Mouse (Mus musculus): ENCODE measurements around the gene Vps13c. TPM values are rescaled to one million over a fixed set of nuclear protein-coding genes. Genes with fewer than 3 reads are reported as not detected.

Gene Vps13c
- total RNA-seq, 1 experiment from 2014 or later, result 75.2 TPM

DNA sequence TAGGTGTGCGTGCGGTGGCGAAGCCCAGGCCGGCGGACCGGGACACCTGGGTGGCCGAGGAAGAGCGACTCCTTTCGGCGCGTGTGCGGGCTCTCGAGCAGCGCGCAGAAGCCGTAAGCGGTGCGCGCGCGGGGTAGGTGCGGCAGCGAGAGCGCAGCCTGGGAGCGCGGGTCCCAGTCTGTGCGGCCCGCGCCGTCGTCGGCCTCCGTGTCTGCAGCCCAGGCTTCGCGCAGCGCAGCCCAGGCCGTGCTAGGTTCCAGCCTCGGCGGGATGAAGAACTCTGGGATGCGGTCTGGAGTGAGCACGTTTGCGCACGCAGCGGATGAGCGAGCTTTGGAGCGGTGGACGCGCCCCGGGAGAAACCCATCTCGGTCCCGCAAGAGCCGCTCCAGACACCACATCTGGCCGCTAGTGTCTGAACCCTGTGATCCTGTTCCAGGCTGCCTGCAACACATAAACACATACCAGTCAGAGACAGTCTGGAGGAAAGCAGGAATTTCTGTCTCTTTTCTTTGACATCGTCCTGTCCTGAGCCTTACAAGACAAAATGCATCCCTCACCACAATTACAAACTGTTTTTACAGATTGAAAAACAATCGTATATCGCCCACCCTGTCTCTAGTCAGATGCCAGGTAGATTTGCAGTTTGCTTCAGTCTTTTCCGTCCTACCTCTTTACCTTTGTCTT is 8.7 kb upstream of the Vps13c start:
- peak; percentile 26 for DNase-seq

DNA sequence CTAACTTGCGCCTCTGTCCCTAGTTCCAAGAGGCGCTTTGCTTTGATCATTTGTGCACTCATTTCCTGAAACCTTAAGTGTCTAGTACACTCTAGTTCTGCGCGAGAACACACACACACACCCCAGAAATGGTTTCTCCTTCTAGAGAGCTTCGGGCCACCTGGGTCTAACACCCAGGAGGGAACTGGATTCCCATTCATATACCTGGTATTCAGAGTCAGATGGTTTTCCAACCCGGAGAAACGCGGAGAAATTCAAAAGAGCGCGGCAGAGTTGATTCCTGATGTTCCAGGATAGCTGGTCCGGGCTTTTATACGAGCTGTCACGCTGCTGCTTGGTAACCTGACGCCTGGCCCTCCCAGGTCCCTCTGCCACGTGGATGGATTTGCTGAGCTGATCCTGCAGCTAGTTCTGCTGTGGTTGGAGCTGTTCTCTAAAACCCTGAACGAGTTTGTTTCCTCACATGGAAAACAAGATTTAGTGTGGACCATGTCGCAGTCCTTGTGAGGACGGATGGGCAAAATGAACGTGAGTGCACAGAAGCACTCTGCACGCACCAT is 8.1 kb upstream of the Vps13c start, which contains the start of gene C2cd4a:
Gene C2cd4a (minus strand): TSS at position 285 of the 560 bp plus-strand sequence.
- DNase-seq, result peak; percentile 35

DNA sequence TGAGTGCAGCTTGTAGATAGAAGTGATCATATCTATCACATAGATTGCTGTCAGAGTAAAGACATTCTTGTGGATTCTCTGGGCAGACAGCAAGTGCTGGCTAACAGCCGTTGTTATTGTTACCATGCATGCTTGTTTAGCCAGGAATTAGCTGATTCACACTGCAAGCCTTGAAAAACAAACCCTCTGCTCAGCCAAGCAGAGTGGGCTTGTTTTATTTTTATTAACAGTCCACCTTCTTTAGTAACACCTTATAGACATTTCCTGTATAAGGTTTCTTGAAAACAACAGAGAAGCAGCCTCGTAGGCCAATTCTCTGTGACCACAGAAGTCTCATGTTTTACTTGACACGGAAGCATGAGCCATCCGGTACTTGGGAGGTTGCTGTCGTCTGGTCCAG is 5.7 kb upstream of the Vps13c start:
- no peak for DNase-seq

DNA sequence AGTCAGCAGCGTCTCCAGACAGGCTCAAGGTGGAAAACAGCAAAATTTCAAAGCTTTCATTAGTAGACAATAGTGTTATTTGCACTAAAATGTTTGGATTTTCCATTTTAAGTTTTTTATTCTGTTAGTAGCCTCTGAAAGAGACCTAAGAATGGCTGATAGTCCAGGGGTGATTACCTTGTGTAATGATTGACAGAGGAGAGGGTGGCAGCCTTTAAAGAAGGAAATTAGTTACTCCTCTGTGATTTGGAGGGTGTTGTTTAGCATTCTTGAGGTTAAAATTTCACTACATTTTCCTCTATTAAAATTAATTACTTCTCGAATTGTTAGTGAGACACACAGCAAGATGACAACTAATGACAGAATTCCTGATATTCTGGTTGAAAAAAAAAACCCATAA is 2.9 kb upstream of the Vps13c start:
- DNase-seq, result no peak

DNA sequence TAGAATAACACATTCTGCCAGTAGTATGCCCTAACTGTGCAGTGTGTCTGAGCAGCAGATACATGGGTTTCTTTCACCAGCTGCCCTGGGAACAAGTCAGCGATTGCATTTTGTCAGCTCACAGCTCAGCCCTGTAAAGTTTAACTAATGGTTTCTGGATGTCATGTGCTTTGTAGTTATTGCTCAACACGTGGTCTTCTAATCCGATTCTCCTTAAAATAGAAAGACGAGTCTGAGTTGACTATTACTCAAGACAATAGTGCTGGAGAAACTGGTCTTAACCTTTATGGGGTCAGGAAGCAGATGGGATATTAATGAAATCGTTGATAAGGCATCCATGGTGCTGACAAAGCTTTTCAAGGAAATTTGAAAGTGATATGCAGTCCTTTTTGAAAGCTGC is 2.6 kb downstream of the Vps13c start:
- no peak for DNase-seq

DNA sequence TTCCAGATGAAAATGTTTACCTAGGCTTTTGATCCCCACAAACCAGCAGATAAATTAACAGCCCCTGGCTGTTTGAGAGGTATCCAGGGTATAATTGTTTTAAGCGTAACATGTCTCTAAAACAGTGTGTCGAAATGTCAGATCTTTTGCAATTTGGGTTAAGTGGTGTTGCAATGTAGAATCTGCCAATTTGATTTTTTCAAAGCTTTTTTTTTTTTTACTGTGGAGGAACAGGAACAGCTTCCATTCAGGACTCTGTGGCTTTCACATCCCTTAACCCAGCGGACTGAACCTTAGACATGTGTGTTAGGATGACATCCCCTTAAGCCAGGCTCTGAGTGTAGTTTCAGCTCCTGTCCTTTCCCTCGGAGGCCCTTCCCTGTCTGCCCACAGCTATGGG is 4.8 kb downstream of the Vps13c start:
- DNase-seq, result no peak

DNA sequence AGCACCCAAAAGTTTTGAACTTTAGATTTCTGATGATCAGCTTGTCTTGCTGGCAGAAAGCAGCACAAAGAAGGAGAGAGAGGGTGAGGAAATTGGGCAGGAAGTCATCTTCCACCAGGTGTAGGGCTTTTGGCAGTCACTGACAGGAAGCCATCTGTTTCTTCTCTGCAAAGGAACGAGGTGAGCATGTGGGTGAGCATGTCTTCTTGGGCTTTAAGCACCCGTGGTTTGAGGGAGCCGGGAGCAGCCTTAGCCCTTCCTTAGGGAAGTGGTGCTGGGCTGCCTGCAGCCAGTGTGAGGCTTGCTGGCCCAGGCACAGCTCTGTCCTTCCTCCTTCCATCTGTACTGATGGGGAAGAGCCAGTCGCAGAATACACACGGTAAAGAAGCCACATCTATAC is 5.5 kb downstream of the Vps13c start:
- DNase-seq, result no peak

DNA sequence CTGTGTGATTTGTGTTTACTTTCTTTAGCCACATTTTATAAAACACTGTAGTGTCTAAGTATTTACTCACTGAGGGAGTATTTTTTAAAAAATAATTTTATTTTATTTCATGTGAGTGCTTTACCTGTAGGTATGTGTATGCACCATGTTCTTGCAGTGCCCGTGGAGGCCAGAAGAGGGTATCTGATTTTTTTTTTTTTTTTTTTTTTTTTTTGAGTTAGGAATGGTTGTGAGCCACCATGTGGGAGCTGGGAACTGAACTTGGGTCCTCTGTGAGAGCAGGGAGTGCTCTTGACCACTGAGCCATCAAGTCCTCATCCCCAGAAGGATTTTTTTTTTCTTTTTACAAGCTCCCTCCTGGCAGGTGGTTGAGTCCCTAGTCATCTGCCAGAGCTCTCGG is 5.9 kb downstream of the Vps13c start:
- DNase-seq, result no peak

DNA sequence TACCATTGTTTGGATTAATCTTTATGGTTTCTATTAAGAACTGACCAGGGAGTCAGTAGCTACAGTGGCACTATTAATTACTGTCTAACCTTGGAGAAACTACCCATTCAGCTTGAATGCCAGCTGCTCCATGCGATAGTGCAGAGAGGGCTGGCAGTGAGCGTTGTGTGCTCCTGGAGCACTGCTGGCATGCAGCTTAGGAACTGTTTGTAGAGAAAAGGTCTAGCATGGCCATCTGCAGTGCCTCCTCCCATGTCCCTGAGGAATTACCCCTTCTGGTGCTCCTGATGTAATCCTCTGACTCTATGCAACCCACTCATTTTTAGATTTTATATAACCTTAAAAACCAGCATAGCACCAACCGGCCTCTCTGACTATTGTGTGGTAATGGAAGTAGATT is 7.4 kb downstream of the Vps13c start:
- DNase-seq, result no peak

DNA sequence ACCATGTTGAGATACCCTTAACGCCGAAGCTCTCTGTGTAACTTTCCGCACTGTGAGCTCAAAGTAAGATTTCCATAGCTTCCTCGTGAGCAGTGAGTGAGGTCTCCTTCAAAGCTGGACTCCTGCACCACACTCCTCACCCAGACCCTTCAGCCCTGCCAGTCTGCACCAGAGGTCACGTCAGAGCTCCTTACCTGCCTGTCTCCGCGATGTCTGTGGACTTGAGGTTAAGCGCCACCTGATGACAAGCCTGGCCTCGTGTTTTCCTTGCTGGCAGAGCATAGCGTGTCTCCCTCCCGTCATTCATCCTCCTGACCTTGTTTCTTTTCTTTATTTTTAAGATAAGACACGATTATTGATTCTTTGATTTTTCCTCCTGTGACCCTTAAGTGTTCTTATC is 9.2 kb downstream of the Vps13c start:
- no peak for DNase-seq

DNA sequence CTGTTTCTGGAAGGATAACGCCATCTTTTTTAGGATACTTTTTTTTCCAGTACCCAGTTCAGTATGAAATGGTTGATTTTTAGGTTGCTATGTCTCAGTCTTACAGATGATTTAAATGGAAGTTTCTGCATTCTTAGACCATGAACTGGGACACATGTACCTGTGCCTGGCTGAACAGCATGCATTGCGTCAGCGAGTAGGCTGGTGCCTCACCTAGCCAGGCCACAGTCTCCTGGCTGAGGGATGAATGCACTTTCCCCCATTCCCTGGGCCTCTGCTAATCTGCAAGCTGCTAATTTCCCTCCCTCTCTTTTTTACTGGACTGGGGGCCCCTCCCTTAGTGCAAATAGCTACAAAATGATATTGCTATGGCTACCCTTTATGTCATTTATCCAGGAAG is 9.7 kb downstream of the Vps13c start:
- DNase-seq, result no peak

DNA sequence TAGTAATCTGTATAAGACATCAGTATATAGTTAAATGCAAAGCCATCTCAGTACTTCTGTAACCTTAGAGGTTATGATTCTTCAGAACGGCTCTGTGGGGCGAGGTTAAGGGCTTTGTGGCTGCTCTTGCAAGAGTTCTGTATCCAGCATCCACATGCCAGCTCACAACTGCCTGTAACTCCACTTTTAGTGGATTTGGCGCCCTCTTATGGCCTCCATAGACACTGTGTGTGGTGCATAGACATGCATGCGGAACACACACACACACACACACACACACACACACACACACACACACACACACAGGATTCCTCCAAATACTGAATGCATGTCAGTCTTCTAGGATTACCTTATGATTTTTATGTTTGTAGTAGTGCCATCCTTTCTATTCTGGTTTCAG is 11.0 kb downstream of the Vps13c start:
- peak; percentile 24 for DNase-seq

DNA sequence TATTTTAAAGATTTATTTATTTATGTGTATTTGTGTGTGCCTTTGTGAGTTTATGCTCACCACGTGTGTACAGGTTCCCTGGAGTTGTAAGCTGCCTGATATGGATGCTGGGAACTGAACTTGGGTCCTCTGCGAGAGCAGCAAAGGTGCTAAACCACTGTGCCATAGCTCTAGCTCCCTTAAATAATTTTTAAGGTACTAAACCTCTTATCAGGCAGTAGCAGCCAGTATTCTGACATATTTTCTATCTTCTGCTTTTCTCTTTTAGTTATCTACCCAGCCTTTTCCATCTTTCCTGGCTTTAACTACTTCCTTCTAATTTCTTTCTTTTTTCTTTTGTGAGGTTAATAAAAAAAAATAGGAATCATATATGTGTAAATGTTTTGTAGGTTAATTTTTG is 20.1 kb downstream of the Vps13c start:
- no peak for DNase-seq

DNA sequence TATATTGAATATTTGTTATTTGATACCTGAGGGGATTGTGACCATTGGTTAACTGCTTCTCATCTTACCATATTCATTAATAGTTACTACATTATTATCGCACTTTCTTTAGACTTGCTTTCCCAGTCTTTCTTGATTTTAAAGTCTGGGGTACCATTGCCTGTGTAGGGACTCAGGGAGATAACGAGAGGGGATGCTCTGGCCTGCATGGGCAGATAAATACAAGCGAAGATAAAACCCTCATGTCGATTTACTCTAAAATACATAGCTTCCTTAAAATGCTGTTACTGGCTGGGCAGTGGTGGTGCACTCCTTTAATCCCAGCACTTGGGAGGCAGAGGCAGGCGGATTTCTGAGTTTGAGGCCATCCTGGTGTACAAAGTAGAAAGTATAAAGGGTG is 23.1 kb downstream of the Vps13c start:
- DNase-seq, result no peak

DNA sequence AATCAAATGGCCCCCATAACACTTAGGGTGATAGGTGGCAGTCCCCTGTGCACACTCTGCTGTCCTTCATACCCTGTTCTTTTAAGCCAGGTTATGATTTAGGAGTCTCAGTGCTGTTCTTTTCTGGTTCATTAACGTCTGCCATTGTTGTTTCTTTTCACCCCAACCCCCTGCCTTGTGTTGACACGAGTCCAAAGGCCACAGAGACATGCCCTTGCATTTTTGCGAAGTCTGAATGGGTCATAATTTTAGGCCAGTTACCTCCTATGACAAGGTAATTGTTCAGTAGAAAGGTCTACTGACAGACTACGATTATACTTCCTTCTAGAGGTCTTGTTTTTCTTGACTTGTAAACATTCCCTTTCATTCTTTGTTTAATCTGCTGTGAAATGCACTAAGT is 23.8 kb downstream of the Vps13c start:
- DNase-seq, result peak; percentile 31

DNA sequence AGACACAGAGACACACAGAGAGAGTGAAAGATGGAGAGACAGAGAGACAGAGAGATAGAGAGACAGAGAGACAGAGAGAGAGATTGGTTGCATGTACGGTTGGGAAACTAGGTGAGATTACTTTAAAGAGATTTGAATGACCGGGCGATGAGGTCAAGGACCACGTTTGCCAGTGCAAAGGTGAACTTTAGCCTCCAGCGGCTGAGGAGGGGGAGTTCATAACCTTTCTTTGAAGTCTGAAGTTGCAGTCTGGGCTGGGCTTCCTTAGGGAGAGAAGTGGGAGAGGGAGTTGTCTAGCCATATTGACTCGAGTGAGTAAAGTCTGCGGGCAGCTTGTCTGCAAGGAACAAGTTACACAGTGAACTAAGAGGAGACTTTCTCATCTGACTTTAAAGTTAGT is 25.2 kb downstream of the Vps13c start:
- no peak for DNase-seq

DNA sequence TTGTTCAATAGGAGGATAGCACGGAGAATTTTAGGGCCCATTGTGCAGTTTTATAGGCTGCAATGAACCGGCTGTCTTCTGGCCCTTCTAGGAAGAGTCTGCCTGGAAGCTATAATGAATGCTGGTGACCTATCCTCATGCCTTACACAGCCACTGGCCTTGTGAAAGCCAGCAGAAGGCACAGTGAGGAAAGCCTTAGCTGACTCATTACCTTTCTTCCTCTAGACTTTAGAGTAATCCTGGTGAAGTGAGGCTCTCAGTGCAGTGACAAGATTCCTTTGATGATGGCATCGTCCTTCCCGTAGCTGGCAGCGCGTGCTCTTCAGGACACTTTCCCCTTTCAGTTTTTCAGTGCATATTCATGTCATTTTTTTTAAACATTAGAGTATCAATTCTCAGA is 27.2 kb downstream of the Vps13c start:
- DNase-seq, result no peak

DNA sequence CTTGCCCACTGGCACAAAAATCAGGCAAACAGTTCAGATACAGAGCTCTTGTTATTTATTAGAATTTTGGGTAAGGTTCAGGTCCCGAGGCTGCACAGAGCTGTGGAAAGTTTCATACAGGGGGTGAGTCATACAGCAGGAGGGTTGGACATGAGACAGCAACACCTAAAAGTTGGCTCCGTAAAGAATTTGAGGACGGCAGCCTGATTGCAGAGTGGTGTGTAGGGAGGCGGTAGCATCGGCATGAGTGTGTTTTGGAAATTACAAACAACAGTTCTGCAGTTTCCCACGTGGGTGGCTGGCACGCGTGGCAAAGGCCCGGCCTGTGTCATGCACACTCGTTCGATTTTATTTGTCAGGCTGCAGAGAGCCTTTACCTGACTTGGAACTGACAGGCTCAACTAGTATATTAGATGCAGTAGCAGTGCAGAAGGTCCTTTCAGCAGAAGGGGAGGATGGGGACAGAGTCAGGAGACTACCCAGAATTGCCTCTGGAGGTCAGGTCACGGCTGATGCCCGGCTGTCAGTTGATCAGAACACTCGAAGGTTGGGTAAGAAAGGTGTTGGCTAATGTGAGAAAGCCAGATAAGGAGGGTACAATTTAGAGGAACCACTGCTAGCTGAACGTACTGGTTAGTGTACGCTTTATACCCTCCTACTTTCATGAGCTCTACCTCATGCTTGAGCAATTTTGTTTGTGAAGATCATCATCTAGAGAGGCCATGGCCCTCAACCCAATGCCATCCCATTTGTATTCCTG is 29.7 kb downstream of the Vps13c start:
- DNase-seq, result no peak

DNA sequence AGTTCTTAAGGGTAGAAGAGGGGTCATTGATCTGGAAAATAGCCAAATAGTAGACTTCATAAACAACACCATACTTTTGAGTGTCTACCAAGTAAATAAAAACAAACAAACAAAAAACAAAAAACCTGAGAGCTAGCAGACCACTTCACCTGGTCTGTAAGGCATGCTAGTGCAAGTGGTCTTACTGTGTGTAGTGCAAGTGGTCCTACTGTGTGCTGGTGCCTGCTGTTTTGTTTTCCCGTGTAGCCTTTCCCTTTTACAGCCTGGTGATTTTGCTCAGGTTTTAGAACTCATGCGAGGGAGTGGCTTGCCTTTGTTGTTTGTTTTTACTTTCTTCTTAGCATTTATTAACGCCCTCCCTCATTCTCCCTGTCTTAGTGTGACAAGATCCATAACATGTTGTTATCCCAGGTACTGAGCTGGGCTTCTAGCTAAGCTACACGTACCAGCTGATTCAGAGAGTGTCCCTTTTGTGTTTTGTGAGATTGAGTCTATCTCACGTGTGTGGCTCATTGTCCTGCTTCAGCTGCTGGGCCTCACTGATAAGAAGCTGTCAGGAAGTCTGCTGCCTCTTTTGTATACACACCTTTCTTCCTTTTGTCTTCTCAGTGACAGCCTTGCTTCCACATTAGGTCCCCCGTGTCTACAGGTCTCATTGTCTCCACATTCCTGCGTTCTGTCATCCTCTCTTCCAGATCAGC is 34.5 kb downstream of the Vps13c start:
- no peak for DNase-seq

DNA sequence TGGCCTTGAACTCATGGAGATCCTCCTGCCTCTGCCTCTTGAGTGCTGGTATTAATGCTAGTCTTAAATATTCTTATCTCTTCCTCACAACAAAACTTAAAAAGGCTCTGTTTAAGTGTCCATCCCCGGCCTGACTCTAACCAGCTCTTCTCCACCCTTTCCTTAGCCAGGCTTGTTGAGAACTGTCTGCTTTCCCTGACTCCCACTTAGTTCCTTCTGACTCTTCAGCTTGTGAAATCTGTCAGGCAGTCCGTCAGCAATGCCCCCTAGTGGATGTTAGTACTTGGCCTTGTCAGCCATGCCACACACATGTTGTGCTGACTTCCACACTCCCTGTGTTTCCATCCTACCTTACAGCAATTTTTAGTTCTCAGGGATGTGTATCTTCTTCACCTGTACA is 35.1 kb downstream of the Vps13c start:
- peak; percentile 31 for DNase-seq

DNA sequence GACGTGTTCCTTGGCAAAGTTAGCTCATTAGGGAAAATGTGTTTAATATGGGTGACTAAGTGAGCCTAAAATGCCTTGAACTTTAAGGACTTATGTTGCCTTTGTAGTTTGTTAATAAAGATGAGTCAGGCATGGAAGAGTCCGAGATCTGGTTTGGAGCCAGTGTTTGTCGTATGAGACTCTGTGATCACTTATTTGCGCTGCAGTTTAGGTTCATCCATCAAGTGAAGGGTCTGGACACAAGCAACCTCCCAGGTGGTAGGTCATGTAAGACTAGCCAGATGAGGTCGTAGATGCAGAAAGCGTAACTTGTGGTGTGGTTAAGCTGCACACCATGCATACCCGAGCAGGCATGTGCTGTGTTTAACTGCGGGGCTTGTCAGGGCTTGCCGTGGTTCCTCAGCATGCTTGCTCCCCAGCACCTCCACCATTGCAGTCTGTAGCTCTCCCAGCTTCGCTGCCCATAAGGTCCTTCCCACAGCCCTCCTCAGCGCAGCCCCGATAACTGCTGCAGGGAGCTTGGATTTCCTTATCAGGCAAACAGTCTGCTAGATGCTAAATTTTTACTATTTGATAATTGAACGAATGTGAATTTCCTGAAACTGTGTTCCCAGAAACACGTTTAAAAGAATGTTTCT is 37.0 kb downstream of the Vps13c start:
- no peak for DNase-seq

DNA sequence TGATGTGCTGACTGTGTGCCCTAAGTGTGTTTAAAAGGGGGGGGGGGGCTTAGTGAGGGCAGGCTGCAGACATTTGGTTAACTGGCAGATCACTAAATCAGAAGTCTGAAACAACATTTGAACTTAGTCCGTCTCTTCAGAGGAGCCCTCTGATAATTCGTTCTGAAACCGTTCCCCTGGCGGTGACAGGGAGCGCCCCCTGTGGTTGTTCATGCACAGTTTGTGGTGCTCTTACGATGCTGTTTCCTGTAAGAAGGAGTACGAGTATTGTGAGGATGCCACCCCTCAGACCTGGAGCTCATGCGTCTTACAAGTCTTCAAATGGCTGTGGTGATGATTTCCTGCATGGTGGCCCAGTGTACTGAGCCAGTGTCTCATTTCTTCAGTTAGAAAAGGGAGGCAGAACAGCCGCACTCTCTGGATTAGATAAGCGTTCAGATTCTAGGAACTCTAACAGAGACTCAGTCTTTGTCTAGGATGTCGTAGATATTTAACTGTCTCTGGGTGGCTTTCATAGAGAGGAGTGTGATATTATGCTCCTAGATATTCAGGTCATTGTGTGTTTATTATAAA is 38.1 kb downstream of the Vps13c start:
- DNase-seq, result no peak
